Mouse (Mus musculus): ENCODE measurements at regions not wholly inside any gene's neighbourhood (a gene's known extent, or its start where the extent isn't known, plus 50 kb on each side); places are given as distances from the start of the nearest gene placed in this dataset.

DNA sequence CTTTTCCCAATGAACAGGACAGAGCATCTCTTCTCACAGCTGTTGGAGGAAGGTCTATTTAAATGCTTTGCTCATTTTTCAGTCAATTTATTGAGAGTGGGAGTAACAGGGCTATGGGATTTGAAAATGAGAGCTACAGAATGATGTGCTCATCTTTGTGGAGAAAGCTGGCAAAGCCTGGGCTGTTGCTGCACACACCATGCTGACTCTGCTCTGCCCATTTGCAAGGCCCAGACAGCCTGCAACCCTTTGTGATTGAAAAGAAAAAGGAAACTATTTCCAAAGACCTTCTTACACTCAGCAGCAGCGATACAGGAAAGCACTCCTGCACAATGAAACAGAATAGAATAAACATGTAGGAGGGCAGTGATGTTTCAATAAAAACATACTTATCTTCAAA is 231.5 kb upstream of the B3gat1 start:
- TF ChIP-seq CTCF (conservative IDR thresholded peaks at IDR 0.05; ENCODE audit: insufficient read depth, insufficient read length, low read depth, low read length) (no peak), POLR2A (IDR thresholded peaks at IDR 0.05; ENCODE audit: low read depth, low read length) (no peak)
